27 mouse cellular contexts compared by ENCODE assay signal in the genomic region with DNA sequence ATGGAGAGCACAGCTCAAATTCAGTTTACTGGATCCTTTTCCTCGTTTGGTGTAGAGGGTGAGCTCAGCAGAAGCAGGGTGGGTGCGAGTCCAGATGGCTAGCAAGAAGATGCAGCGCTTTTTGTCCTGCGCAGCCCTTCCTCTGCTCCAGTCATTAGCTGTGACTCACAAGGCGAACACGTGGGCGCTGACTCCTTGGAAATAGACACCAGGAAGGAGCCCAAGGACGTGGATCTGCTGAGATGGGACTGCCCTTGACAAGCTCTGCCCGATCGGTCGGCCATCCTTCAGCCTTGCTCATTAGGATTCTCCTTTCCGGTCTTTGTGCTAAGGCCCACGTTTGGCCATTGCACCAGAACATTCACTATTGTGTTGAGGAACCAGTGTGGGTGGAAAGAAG.
DNase-seq lines count a peak whose midpoint lies in the region; ATAC-seq and TF ChIP-seq lines count a peak whose summit lies in the region.
"Had no signal": no experiment of that assay in that cellular context is flagged by ENCODE, and none has a peak within 500 bp of the region (broad histone marks: within the 10 kb centered on the region; RNA-seq: fewer than 3 reads in every experiment).

No protein-coding gene starts in this region.

- TF ChIP-seq EP300 in lung, postnatal 0 days (IDR thresholded peaks at IDR 0.05), result no peak

- DNase-seq in heart, adult 11 months, result peak; percentile 92
- DNase-seq in heart, embryonic 10.5 days (ENCODE audit: low spot score), result no peak
- peak; percentile 43 for DNase-seq in ovary, adult 18-20 months (ENCODE audit: low spot score)
- no peak for DNase-seq in ovary, postnatal 10 days (ENCODE audit: low spot score)
- peak; percentile 86 for DNase-seq in adrenal gland, adult 2 months
- peak; percentile 79 to 85 for DNase-seq in adrenal gland, postnatal 36 days
- no peak for DNase-seq in lung, adult 18-20 months
- no peak for DNase-seq in lung, postnatal 0 days (ENCODE audit: low spot score)
- DNase-seq: cerebellum, adult 8-10 months; cerebellum, postnatal 25 days; kidney, adult 18-20 months; kidney, postnatal 25 days; left cerebral cortex, postnatal 4 days; liver, postnatal 0 days; lung, postnatal 10 days; right cerebral cortex, postnatal 14 days had no signal

- WGBS in heart, embryonic 10.5 days, result 82% methylated on average over 13 of the region's 13 CpGs
- 84% methylated on average over 13 of the region's 13 CpGs for WGBS in lung, postnatal 0 days

- H3K4me1 ChIP-seq in heart, embryonic 10.5 days, result no peaks in the 10 kb centered on the region
- no peaks in the 10 kb centered on the region for H3K4me1 ChIP-seq in lung, postnatal 0 days (ENCODE audit: insufficient read depth, low read depth, low read length)
- H3K4me1 ChIP-seq: embryonic facial prominence, embryonic 10.5 days; embryonic facial prominence, embryonic 15.5 days; forebrain, embryonic 12.5 days; heart, embryonic 15.5 days; kidney, embryonic 15.5 days; liver, embryonic 12.5 days; midbrain, embryonic 13.5 days; stomach, embryonic 15.5 days had no signal

- no peak overlapping the region for H3K4me2 ChIP-seq in lung, postnatal 0 days (replicated peaks; ENCODE audit: low read depth, low read length)
- H3K4me2 ChIP-seq: embryonic facial prominence, embryonic 15.5 days; forebrain, embryonic 12.5 days; heart, embryonic 15.5 days; kidney, embryonic 15.5 days; liver, embryonic 12.5 days; midbrain, embryonic 13.5 days; stomach, embryonic 15.5 days had no signal

- no peak for TF ChIP-seq CTCF in lung, postnatal 0 days (IDR thresholded peaks at IDR 0.05)

- H3K4me3 ChIP-seq in heart, embryonic 10.5 days, result no peak overlapping the region
- H3K4me3 ChIP-seq in lung, postnatal 0 days (ENCODE audit: low read depth, low read length), result no peak overlapping the region
- H3K4me3 ChIP-seq: embryonic facial prominence, embryonic 10.5 days; embryonic facial prominence, embryonic 15.5 days; forebrain, embryonic 12.5 days; heart, embryonic 15.5 days; kidney, embryonic 15.5 days; liver, embryonic 12.5 days; midbrain, embryonic 13.5 days; stomach, embryonic 15.5 days had no signal

- H3K27ac ChIP-seq in heart, embryonic 10.5 days, result no peak overlapping the region
- H3K27ac ChIP-seq in lung, postnatal 0 days (ENCODE audit: low read length), result no peak overlapping the region
- H3K27ac ChIP-seq: embryonic facial prominence, embryonic 10.5 days; embryonic facial prominence, embryonic 15.5 days; forebrain, embryonic 12.5 days; heart, embryonic 15.5 days; kidney, embryonic 15.5 days; liver, embryonic 12.5 days; macrophage; midbrain, embryonic 13.5 days; stomach, embryonic 15.5 days had no signal

- no peaks in the 10 kb centered on the region for H3K36me3 ChIP-seq in heart, embryonic 10.5 days
- no peaks in the 10 kb centered on the region for H3K36me3 ChIP-seq in lung, postnatal 0 days (ENCODE audit: insufficient read depth, low read length)
- H3K36me3 ChIP-seq: embryonic facial prominence, embryonic 10.5 days; embryonic facial prominence, embryonic 15.5 days; forebrain, embryonic 12.5 days; heart, embryonic 15.5 days; kidney, embryonic 15.5 days; liver, embryonic 12.5 days; midbrain, embryonic 13.5 days; stomach, embryonic 15.5 days had no signal

- no peaks in the 10 kb centered on the region for H3K27me3 ChIP-seq in heart, embryonic 10.5 days (ENCODE audit: insufficient read depth, poor library complexity, severe bottlenecking)
- no peaks in the 10 kb centered on the region for H3K27me3 ChIP-seq in lung, postnatal 0 days (replicated peaks; ENCODE audit: insufficient read depth, low read length)
- H3K27me3 ChIP-seq: embryonic facial prominence, embryonic 15.5 days; forebrain, embryonic 12.5 days; heart, embryonic 15.5 days; liver, embryonic 12.5 days; midbrain, embryonic 13.5 days; stomach, embryonic 15.5 days had no signal

- H3K9me3 ChIP-seq in heart, embryonic 10.5 days, result no peaks in the 10 kb centered on the region
- H3K9me3 ChIP-seq in lung, postnatal 0 days (ENCODE audit: low read length), result no peaks in the 10 kb centered on the region
- H3K9me3 ChIP-seq: embryonic facial prominence, embryonic 10.5 days; embryonic facial prominence, embryonic 15.5 days; forebrain, embryonic 12.5 days; heart, embryonic 15.5 days; kidney, embryonic 15.5 days; liver, embryonic 12.5 days; midbrain, embryonic 13.5 days; stomach, embryonic 15.5 days had no signal

- no peak overlapping the region for H3K9ac ChIP-seq in lung, postnatal 0 days (replicated peaks; ENCODE audit: low read depth)
- H3K9ac ChIP-seq: embryonic facial prominence, embryonic 15.5 days; forebrain, embryonic 12.5 days; heart, embryonic 15.5 days; kidney, embryonic 15.5 days; liver, embryonic 12.5 days; liver, postnatal 0 days; midbrain, embryonic 13.5 days; stomach, embryonic 15.5 days had no signal

- no peak for ATAC-seq in lung, postnatal 0 days
- ATAC-seq: hindbrain, embryonic 16.5 days; liver, embryonic 12.5 days; liver, postnatal 0 days; midbrain, embryonic 13.5 days; Patski had no signal

Comparison
In these comparisons a context has a peak if more than half of its experiments do, and no peak if none do; other contexts are left out.
1. DNase-seq: peak in heart, adult 11 months (single experiment), ovary, adult 18-20 months (single experiment), adrenal gland, adult 2 months (single experiment) and adrenal gland, postnatal 36 days (2 of 2); none in heart, embryonic 10.5 days (single experiment), ovary, postnatal 10 days (single experiment), lung, adult 18-20 months (0 of 2) and lung, postnatal 0 days (single experiment).